Mouse (Mus musculus) embryo, embryonic 10 days (tissue): ENCODE measurements around the gene Thsd7a.

Experiments used
- DNase-seq: peaks from one replicate; pipeline ENCODE4 v3.0.0-alpha.2; 2015; ENCODE audit warnings: low spot score

The Thsd7a gene

GRCm38 (mm10) chr6:12503867-12504266 lies 245.3 kb downstream of the Thsd7a start:
- no peak for DNase-seq

GRCm38 (mm10) chr6:12500888-12501287 lies 248.3 kb downstream of the Thsd7a start:
- no peak for DNase-seq

GRCm38 (mm10) chr6:12499866-12500265 lies 249.3 kb downstream of the Thsd7a start:
- no peak for DNase-seq

DNA sequence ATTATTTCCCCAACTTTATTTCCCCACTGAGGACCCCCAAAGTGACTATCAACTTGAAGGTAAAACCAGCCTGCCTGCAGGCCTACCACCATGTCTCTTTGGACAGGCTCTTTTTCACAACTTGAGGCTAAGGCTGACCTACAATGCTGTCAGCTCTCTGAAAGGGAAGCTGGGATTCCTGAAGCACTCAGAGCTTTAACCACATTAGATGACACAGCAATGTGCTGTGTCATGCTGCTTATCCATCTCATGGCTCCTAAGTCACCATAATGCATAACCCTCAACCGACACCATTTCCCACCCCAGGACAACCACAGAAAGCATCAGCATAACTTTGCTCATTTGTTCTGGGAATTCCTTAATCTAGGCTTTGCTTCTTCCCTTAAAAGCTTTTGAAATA lies 255.6 kb downstream of the Thsd7a start:
- no peak for DNase-seq

DNA sequence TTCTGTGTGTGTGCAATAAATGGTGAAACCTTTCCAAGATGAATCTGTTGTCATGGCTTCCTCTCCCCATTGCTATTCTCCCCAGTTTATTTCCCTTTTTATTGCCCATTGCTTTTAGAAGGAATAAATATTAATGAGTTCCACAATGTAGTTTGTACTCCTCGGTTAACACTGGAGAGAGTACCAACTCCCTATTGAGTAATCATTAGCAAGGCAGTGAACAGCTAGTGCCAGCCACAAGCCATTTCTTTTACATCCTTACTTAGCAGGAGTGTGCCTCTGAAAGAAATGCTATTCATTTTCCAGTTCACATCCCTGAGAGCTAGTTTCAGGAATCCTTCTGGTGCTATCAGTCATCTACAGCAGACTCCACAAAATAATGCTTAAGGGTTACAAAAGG lies 260.3 kb downstream of the Thsd7a start:
- DNase-seq, result no peak

GRCm38 (mm10) chr6:12481527-12482163 lies 267.6 kb downstream of the Thsd7a start:
- no peak for DNase-seq

GRCm38 (mm10) chr6:12478359-12478758 lies 270.9 kb downstream of the Thsd7a start:
- no peak for DNase-seq

DNA sequence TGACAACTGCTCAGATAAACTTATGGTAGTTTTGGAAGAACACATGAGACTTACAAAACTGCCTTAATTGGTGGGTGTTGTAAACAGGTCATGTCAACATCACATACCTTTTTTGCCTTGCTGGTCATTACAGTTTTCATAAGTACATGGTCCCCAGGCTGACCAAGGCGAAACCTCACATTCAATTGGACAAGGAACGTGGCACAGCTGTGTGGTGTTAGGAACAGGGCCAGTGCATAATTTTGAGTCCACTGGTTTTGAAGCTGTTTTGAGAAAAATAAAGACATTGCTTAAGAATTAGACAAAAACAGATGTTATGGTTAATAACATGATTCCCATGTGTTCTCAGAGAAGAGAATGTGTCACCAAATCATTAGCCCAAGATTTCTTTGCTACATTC lies 278.3 kb downstream of the Thsd7a start:
- DNase-seq, result no peak

GRCm38 (mm10) chr6:12467339-12468124 lies 281.7 kb downstream of the Thsd7a start:
- DNase-seq, result no peak

- DNase-seq, result no peak
Measured at GRCm38 (mm10) chr6:12458841-12459240, 290.4 kb downstream of the Thsd7a start.

GRCm38 (mm10) chr6:12457451-12457850 lies 291.8 kb downstream of the Thsd7a start:
- no peak for DNase-seq

- no peak for DNase-seq
Measured at GRCm38 (mm10) chr6:12454876-12455485, 294.2 kb downstream of the Thsd7a start.

GRCm38 (mm10) chr6:12454132-12454531 lies 295.1 kb downstream of the Thsd7a start:
- DNase-seq, result no peak

DNA sequence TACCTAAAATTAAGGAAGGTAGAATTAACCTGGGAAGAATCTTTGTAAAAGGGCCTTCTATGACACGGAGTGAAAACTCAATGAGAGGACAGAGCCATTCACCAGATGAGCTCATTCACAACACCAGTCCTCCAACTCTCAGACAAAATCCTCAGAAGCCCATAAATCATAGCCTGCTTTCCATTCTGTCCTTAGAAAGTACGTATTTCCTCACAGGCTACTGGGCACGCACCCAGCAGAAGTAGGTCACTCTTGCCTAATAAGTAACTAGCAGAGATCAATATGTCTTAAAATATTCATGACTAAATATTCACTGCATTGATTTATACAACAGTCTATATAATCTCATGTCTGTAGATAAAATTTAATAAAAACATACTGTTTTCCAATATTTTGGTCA lies 300.4 kb downstream of the Thsd7a start:
- no peak for DNase-seq

GRCm38 (mm10) chr6:12445486-12445885 lies 303.7 kb downstream of the Thsd7a start:
- DNase-seq, result no peak

GRCm38 (mm10) chr6:12439561-12439960 lies 309.6 kb downstream of the Thsd7a start:
- no peak for DNase-seq

DNA sequence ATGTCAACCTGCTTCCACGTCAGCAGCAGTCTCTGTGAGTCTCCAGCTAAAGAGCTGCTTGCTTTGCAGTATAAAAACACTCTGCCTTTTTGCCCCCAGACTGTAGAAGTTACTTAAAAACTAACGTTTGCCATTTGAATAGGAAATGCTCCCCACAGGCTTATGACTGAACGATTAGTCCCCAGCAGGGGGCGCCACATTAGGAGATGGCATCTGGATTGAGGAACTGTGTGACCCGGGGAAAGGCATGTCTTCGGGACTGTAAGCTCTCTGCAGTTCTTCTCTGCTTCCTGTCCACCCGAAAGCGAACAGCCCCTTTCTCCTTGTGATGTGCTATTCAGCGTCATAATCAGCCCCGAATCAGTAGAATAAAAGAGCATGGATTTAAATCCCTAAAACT lies 330.1 kb downstream of the Thsd7a start:
- DNase-seq, result no peak

DNA sequence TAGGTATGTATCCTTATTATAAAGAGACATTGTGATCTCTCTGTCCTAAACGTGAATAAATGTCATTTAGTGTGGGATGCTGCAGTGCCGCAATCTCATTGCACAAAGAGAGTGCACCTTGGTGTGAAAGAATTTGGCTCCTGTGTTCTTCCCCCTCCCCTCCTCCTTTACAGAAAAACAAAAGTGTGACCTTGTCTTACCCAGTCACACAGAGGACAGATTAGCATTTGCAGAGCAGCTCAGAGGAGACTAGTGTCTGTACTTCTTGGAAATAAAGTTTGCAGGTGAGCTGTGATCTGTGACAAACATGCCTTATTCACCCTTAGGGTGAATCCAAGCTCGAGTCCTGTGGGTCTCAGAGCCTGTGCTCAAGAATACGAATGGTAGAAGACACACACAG lies 332.2 kb downstream of the Thsd7a start:
- no peak for DNase-seq

DNA sequence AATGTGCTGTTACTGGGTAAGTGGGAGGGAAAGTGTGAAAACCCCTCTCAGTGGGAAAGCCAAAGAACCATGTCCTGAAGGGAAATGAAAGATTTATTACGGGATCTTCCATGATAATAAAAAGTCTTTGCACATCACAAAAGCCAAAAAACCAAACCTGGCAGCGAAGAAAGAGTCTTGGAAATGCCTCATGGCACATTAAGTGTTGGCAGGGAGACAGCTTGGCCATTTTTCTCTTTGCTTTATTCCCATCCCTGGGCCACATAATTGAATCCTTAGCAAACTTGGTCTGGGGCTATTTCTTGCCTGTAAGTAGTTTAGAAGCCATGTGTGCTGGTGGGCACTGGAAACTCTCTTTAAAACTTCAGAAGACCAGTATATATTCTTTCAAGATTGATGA lies 344.8 kb downstream of the Thsd7a start:
- no peak for DNase-seq

GRCm38 (mm10) chr6:12402996-12403395 lies 346.2 kb downstream of the Thsd7a start:
- DNase-seq, result no peak

- no peak for DNase-seq
Measured at GRCm38 (mm10) chr6:12397776-12398522, 351.3 kb downstream of the Thsd7a start.

- DNase-seq, result no peak
Measured at GRCm38 (mm10) chr6:12393574-12394380, 355.4 kb downstream of the Thsd7a start.
